Mouse (Mus musculus) heart, postnatal 10 days (tissue): ENCODE measurements around the gene Chfr. TPM values are rescaled to one million over a fixed set of nuclear protein-coding genes. Genes with fewer than 3 reads are reported as not detected.
"Not testable (repeated sequence)": the region's sequence is repeated elsewhere in the genome, so short reads cannot be mapped to it uniquely, and the experiment has no call there.

Source experiments
- DNase-seq, 2 experiments: peaks; one replicate each; pipeline ENCODE4 v3.0.0; 2021
- intact Hi-C: fragments of 180-260 bp; cut with DNase I; formaldehyde crosslinking; loops from one replicate; pipeline ENCODE4 v1.15.1; 2025
- total RNA-seq, 2 experiments: library from RNA; stranded (reverse); gene quantifications; 2 replicates each; pipeline ENCODE4 v1.2.3; 2021

Chfr gene
- total RNA-seq, 2 experiments from 2014 or later = 21.6 to 22.1 TPM

GRCm38 (mm10) chr5:110107581-110108304 is 27.9 kb upstream of the Chfr start, which contains the start of gene Gtpbp6:
TSS of gene Gtpbp6 (minus strand) at chr5:110108197.
- DNase-seq = peak; percentile 96 to 98
- intact Hi-C loops = loop anchor here (5.0 kb wide), 1 partner anchor 50 kb away; no protein-coding TSS in a partner anchor

DNA sequence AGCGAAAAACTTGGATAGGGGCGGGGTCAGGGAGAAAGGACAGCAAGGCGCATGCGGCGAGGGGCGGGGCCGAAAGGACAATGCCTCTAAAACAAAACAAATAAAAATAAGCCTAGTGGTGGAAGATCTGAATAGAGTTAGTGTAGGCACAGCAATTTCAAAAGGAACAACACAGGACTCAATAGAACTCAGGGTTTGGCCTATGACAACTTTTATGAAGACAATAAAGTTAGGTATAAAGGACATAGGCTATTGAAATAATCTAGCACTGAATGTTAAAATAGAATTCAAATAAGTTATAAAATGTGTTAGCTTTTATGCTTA is 27.4 kb upstream of the Chfr start:
- intact Hi-C loops = loop anchor here (5.0 kb wide), 1 partner anchor 51 kb away; no protein-coding TSS in a partner anchor
- no peak for DNase-seq

DNA sequence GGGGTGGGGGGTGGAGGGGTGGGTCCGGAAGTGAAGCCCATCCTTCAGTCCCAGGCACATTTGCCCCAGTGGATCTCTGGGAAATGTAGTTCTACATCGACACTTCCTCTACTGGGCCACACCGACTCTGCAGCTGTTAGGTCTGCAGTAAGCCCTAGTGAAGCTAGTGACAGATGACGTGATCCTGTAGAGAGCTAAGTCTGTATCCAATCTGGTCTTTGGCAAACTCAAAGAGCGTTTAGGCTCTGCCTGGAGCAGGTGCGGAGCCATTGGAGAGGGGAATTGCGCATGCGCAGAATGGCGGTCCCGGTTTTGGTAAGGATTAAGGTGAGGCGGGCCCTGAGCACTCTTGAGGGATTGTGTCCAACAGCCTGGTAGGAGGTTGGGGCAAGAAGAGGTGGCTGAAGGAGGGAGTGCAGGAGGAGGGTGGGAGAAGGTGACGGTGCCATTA is 25.6 kb upstream of the Chfr start, which contains the start of gene Zfp605:
TSS of gene Zfp605 (plus strand) at position 102 of the 451 bp plus-strand sequence.
- peak; percentile 91 to 92 for DNase-seq
- intact Hi-C loops = loop anchor here (5.0 kb wide), 1 partner anchor 53 kb away; no protein-coding TSS in a partner anchor

- intact Hi-C loops, DNase-seq: not testable (repeated sequence)
These were observed 13.3 kb upstream of the Chfr start for GRCm38 (mm10) chr5:110122380-110122779.

GRCm38 (mm10) chr5:110136087-110136464 is 434 bp downstream of the Chfr start:
- intact Hi-C loops = loop anchor here (5.0 kb wide), 1 partner anchor 79 kb away; no protein-coding TSS in a partner anchor
- no peak for DNase-seq

- intact Hi-C loops = loop anchor here (1.0 to 5.0 kb wide), 2 partner anchors 39 to 81 kb away; no protein-coding TSS in a partner anchor
- DNase-seq = no peak
These were observed 2.2 kb downstream of the Chfr start for GRCm38 (mm10) chr5:110137816-110138215.

GRCm38 (mm10) chr5:110139325-110139724 is 3.7 kb downstream of the Chfr start:
- DNase-seq = no peak
- intact Hi-C loops = loop anchor here (5.0 kb wide), 1 partner anchor 82 kb away; no protein-coding TSS in a partner anchor

DNA sequence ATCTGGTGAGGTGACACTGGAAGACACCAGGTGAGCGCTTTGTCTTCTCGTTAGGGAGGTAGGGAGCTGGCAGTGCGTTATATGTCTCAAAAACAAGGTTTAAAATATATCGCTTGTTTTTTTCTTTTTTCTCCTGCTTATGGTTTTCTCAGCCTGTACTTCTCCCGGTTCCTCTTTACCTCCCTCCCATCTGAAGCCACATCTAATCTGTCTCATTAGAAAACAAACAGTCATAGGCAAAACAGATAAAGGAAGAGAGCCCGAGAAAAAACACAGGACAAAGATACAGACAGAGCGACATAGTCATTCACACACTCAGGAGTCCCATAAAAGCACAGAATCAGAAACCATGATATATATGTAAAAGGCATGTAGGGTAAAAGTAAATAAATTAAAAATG is 4.8 kb downstream of the Chfr start:
- intact Hi-C loops = no loop called here
- no peak for DNase-seq

DNA sequence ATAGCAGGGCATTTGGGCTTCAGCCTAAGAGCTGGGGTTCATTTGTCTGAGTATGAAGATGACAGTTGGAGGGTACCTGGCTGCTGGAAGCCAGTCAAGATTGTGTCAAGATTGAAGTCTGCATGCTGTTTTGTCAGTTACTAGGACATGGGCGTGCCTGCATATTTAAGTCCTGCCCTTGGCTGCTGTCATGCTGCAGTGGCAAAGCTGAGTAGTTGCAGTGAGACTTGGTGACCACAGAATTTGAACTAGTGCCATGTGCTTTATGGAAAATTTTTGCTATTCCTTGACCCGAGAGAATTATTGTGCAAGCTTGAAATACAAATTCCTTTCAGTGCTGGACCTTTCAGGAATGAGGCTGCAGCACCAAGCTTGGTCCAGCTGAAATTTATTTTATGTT is 6.7 kb downstream of the Chfr start:
- DNase-seq = peak; percentile 27 to 30
- intact Hi-C loops = no loop called here

GRCm38 (mm10) chr5:110143007-110143406 is 7.4 kb downstream of the Chfr start:
- DNase-seq = peak; percentile 10 to 14
- intact Hi-C loops = no loop called here

DNA sequence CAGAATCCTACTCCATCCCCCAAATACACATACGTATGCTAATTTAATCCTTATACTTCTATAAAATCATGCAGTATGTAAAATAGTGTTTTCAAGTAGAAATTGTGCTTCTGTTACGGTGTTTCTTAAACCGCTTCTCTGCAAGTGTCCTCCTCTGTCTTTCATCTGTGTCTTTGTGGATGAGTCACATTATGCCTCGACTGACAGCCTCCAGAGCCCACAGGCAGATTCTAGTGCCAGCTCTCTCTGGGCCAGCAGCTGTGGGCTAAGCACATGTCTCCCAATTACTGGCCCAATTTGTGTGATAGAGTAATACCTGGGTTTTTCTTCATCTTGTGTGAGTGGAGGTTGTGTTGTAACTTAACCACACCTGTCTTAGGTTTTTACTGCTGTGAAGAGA is 33.7 kb downstream of the Chfr start:
- intact Hi-C loops = no loop called here
- DNase-seq = no peak

DNA sequence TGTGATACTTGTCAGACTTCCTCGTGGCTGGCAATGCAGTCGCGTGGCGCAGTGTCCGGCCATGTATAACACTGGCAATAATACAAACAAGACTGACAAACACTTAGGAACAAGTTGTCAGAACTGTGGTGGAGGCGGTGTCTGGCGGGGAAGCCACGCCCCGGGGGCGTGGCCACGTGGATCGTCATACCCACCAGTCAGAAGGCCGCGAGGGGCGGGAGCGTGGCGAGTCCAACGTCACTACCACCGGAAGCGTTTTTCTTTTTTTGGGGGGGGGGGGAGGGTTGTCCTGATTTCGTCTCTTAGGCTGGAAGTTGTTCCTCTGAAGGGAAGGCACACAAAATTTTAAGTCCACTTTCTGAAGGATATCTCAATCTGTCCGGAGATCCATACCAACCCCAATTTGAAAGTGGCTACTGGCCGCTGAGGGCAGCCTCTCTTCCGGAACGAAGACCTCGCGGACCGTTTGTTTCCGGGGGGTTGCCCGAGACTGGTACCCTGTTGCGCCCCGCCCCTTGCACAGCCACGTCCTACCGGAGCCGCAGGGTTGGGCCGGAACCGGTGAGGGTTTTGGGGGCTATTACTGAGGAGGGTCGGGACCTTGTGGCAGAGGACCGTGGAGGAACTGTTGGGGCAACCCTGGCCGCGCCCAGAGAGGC is 40.8 kb downstream of the Chfr start, which contains the start of gene Golga3:
TSS of gene Golga3 (plus strand) at position 340 of the 659 bp plus-strand sequence.
- intact Hi-C loops = loop anchor here (1.0 to 5.0 kb wide), 2 partner anchors 39 to 91 kb away; partner anchors contain the start of gene Pgam5
- DNase-seq = peak; percentile 94 to 95

- intact Hi-C loops = loop anchor here (1.0 to 5.0 kb wide), 2 partner anchors 40 to 90 kb away; partner anchors contain the start of gene Pgam5
- no peak for DNase-seq
These were observed 41.4 kb downstream of the Chfr start for GRCm38 (mm10) chr5:110177021-110177420.

DNA sequence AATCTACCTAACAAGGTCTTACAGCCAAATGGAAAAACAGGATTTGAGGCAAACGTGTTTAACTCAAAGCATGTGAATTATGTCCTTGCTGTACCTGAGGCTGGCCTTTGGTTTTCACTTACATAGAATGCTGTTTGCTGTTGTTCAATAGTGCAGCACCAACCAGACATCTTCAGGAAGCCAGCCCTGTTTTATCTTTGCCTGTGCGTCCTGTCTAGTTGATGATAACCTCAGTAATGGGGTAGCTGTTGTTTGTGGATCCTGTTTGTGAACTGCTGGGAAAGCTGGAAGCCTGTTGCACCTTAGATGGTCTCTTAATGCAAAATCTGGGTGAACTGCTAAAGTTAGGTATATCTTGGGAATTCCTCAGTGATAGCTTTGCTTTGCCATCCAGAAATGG is 43.0 kb downstream of the Chfr start:
- no peak for DNase-seq
- intact Hi-C loops = loop anchor here (5.0 kb wide), 1 partner anchor 89 kb away; the partner anchor contains the start of gene Pgam5

DNA sequence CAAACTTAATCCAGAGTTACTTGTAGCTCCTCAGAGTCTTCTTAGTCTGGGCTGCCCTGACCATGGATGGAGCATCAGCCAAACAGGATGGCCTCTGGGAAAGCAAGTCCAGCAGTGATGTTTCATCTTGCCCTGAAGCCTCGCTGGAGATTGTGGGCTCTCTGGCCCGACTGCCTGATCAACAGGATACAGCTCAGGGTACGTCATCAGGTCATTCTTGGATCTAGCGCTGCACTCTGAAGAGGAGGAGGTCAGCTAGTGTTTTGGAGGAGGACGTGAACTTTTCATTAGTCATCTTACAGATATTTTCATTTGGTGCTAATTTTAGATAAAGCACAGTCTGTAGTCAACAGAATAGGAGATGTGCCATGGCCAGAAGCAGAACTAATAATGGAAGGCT is 46.1 kb downstream of the Chfr start:
- intact Hi-C loops = no loop called here
- DNase-seq = peak; percentile 23 to 31

- intact Hi-C loops = no loop called here
These were observed 67.7 kb downstream of the Chfr start for GRCm38 (mm10) chr5:110203164-110203895.

DNA sequence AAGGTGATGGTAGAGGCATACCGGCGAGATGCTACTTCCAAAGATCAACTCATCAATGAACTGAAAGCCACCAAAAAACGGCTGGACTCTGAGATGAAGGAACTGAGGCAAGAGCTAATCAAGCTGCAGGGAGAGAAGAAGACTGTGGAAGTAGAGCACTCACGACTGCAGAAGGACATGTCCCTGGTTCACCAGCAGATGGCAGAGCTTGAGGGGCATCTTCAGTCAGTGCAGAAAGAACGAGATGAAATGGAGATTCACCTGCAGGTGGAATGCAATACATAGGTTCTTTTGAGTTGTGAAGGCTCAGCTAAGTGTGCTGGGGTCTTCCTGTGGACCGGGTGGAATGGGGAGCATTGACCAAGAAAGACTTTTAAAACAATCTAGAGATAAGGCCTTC is 69.1 kb downstream of the Chfr start:
- no peak for DNase-seq
- intact Hi-C loops = no loop called here

More at GRCm38 (mm10) chr5:110203164-110203895, 67.7 kb downstream of the Chfr start:
- peak in 1 of 2 experiments; percentile 6 for DNase-seq

DNA sequence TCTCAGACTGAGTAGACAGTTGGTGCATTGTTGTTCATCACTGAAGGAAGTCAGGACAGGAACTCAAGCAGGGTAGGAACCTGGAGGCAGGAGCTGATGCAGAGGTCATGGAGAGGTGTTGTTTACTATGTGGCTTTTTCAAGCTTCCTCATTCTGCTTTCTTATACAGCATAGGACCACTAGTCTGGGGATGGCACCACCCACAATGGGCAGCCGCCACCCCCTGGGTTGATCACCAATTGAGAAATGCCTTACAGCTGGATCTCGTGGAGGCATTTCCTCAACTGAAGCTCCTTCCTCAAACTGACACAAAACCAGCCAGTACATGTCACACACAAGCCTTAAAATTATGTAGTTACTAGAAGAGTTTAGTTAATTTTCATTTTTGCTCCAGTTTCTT is 75.7 kb downstream of the Chfr start:
- DNase-seq = no peak
- intact Hi-C loops = no loop called here

DNA sequence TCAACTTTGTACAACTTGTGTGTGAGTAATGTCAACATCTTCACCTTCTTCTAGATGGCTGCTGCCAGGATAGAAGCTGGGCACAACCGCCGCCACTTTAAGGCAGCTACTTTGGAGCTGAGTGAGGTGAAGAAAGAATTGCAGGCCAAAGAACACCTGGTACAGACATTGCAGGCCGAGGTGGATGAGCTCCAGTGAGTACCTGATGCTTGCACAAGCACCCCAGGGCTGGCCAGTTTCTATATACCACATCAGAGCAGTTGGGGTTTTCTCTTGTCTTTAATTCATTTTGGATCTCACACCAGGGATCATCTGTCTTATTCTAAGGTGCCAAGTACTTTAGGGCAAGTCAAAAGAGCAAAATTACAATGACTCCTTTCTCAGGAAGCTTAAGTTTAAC is 81.1 kb downstream of the Chfr start:
- DNase-seq = no peak
- intact Hi-C loops = no loop called here

GRCm38 (mm10) chr5:110220331-110220730 is 84.7 kb downstream of the Chfr start:
- DNase-seq = no peak
- intact Hi-C loops = no loop called here
